Mouse (Mus musculus) liver, postnatal 0 days (tissue): Measurements from ENCODE around the gene Camta1. TPM values are rescaled to one million over a fixed set of nuclear protein-coding genes. Genes with fewer than 3 reads are reported as not detected.

Experiments
- ATAC-seq: fragments of 200-750 bp; cut with Nextera tagmentation; 2 replicates; pipeline ENCODE4 v1.8.0; 2017; ENCODE audit warnings: mild to moderate bottlenecking, moderate library complexity
- DNase-seq: peaks from one replicate; pipeline ENCODE4 v3.0.0-alpha.2; 2016
- H3K27ac ChIP-seq: fragments of 300-500 bp; sonication (generic); 2 replicates; pipeline ENCODE4 v1.5.1; 2014; ENCODE audit warnings: antibody characterized with exemption, moderate library complexity, mild to moderate bottlenecking, low read depth
- H3K27me3 ChIP-seq: fragments of 300-500 bp; sonication (generic); 2 replicates; pipeline ENCODE4 v1.6.1; 2014; ENCODE audit warnings: low read length, control low read depth, mixed read lengths; ENCODE audit not compliant: insufficient read depth
- H3K36me3 ChIP-seq: fragments of 300-500 bp; sonication (generic); replicated peaks from 2 replicates; pipeline ENCODE4 v1.6.1; 2014; ENCODE audit warnings: mild to moderate bottlenecking, control low read depth, low read length, moderate library complexity, mixed read lengths; ENCODE audit not compliant: insufficient read depth
- H3K4me1 ChIP-seq: fragments of 300-500 bp; sonication (generic); 2 replicates; pipeline ENCODE4 v1.6.1; 2014; ENCODE audit warnings: antibody characterized with exemption, mild to moderate bottlenecking, control low read depth; ENCODE audit not compliant: insufficient read depth
- H3K4me2 ChIP-seq: fragments of 300-500 bp; sonication (generic); 2 replicates; pipeline ENCODE4 v1.6.1; 2014; ENCODE audit warnings: low read depth, mild to moderate bottlenecking, low read length, moderate library complexity, mixed read lengths
- H3K4me3 ChIP-seq: fragments of 300-500 bp; sonication (generic); 2 replicates; pipeline ENCODE4 v1.5.1; 2014; ENCODE audit warnings: low read depth, low read length
- H3K9ac ChIP-seq: fragments of 300-500 bp; sonication (generic); replicated peaks from 2 replicates; pipeline ENCODE4 v1.6.1; 2014; ENCODE audit warnings: mild to moderate bottlenecking, moderate library complexity
- H3K9me3 ChIP-seq: fragments of 300-500 bp; sonication (generic); 2 replicates; pipeline ENCODE4 v1.6.1; 2016; ENCODE audit warnings: mild to moderate bottlenecking, control low read depth, low read length, mixed read lengths
- CTCF ChIP-seq: sonication (generic); IDR thresholded peaks from 2 replicates; pipeline ENCODE4 v1.5.1; 2016; ENCODE audit warnings: antibody characterized with exemption, low read depth
- EP300 ChIP-seq: IDR thresholded peaks from 2 replicates; pipeline ENCODE4 v1.6.1; 2016; ENCODE audit warnings: antibody characterized with exemption, low read depth, mild to moderate bottlenecking
- WGBS: fragments of 180-500 bp; shearing (Covaris S2); extraction: QIAGEN DNeasy Blood & Tissue Kit; methylation state at CpG from one replicate; pipeline ENCODE4 v1.1.7; 2014; ENCODE audit not compliant: insufficient replicate concordance; 5-methylcytosine and 5-hydroxymethylcytosine counted together
- polyA plus RNA-seq: library from polyadenylated mRNA; unstranded; fragments of >200 nt; fragmentation: Nextera tagmentation; extraction: Ambion mirVana; gene quantifications from 2 replicates; pipeline ENCODE4 v1.2.1, GENCODE M21; 2015

Gene Camta1
- polyA plus RNA-seq, 1 experiment from 2014 or later = 48.3 TPM

DNA sequence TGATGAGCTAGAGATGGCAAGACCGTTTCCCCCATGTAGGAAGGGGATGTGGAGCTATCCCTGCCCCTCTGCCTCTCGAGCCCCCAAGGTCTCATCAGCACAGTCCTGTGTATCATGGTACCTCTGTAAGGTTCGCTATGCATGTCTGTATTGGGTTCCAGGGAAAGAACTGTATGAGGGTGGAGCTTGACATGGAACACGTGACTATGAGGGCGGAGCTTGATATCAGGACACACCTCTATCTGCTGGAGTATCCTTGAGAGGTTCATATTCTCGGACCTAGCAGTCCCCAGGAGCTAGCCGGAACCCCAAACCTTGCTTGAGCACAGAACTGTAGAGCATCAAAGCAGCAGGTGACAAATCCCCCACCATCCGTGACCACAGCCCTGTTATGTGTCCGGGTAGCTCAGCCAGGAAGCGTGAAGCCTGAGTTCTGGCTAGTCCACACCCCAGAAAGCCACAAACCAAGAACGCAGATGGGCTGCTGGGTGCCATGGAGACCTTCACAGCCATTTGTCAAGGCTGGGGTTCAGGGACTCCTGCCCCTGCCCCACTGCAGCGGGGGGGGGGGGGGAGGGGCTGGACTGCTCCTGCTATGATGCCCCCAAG is 122.2 kb downstream of the Camta1 start:
- H3K27me3 ChIP-seq = no peaks in the 10 kb centered on the region
- no peak overlapping the region for H3K9ac ChIP-seq
- no peak overlapping the region for H3K4me3 ChIP-seq
- no peaks in the 10 kb centered on the region for H3K36me3 ChIP-seq
- no peak for TF ChIP-seq EP300
- TF ChIP-seq CTCF = no peak
- peaks cover 23% of the 10 kb centered on the region for H3K4me1 ChIP-seq
- no peaks in the 10 kb centered on the region for H3K9me3 ChIP-seq
- WGBS = 58% methylated on average over 11 of the region's 12 CpGs
- H3K4me2 ChIP-seq = no peak overlapping the region
- H3K27ac ChIP-seq = no peak overlapping the region
- ATAC-seq = peak; percentile 29
- DNase-seq = no peak

DNA sequence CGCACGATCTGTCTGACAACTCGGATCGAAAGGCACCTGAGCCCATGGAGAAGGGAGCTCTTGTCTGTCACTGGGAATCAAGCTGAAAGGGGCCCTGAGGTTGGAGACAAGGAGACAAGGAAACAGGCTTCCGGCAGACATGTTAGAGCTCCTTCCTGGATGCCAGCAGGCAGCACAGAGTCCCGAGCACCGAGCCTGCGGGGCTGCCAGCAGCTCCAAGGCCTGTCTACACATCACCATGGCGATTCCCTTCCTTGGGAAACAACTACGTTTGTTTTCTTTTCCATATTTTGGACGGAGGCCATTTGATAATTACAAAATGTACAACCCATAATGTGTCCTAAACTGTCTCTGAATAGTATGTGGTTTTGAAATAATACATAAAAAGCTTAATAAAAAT is 122.8 kb downstream of the Camta1 start:
- no peak for ATAC-seq
- no peak for TF ChIP-seq EP300
- TF ChIP-seq CTCF = no peak
- no peak overlapping the region for H3K27ac ChIP-seq
- no peak overlapping the region for H3K4me3 ChIP-seq
- DNase-seq = no peak
- no peaks in the 10 kb centered on the region for H3K9me3 ChIP-seq
- H3K4me1 ChIP-seq = peaks cover 23% of the 10 kb centered on the region
- H3K4me2 ChIP-seq = no peak overlapping the region
- H3K9ac ChIP-seq = no peak overlapping the region
- no peaks in the 10 kb centered on the region for H3K36me3 ChIP-seq
- 68% methylated on average over 11 of the region's 11 CpGs for WGBS
- no peaks in the 10 kb centered on the region for H3K27me3 ChIP-seq

DNA sequence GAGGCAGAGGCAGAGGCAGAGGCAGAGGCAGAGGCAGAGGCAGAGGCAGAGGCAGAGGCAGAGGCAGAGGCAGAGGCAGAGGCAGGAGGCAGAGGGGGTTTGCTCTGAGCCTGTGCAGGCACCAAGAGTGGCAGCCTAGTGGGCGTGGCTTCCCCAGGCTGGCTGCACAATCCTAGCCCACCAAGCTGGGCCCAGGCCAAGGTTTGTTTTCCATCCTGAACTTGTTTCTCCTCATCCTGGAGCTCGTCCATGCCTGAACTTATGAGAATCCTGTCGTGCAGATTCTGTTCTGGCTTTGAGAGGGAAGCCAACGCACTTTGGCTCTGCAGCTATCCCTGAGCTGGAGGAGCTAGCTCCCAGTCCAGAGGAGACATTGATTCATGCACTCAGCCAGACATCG is 123.4 kb downstream of the Camta1 start:
- H3K9me3 ChIP-seq = no peaks in the 10 kb centered on the region
- DNase-seq = no peak
- peaks cover 23% of the 10 kb centered on the region for H3K4me1 ChIP-seq
- no peak for ATAC-seq
- H3K4me2 ChIP-seq = no peak overlapping the region
- H3K4me3 ChIP-seq = no peak overlapping the region
- no peaks in the 10 kb centered on the region for H3K27me3 ChIP-seq
- no peak overlapping the region for H3K9ac ChIP-seq
- TF ChIP-seq CTCF = no peak
- TF ChIP-seq EP300 = no peak
- H3K36me3 ChIP-seq = no peaks in the 10 kb centered on the region
- no peak overlapping the region for H3K27ac ChIP-seq
- 75% methylated on average over 5 of the region's 5 CpGs for WGBS

DNA sequence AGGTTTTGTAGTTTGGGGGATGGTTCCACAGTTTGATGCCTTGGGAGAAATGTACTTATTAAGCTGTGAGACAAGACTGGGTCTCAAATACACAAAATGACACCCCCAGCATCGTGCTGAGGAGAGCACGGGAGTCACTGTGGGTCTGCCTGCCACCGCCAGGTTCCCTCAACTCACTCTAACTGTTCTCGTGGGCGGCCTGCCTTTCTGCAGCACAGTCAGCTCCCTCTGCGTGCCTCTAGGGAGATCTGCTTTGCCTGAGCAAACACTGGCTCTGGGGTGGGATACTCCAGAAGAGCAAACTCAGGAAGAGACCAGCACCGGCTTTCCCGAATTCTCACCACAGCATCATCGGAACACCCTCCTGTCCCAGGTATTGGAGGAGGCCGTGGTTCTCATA is 129.0 kb downstream of the Camta1 start:
- Histone ChIP-seq H3K36me3 (no peaks in the 10 kb centered on the region), H3K4me1 (peaks cover 18% of the 10 kb centered on the region), H3K4me3 (no peak overlapping the region), H3K27ac (no peak overlapping the region), H3K4me2 (no peak overlapping the region), H3K9ac (no peak overlapping the region), H3K9me3 (no peaks in the 10 kb centered on the region), H3K27me3 (no peaks in the 10 kb centered on the region)
- WGBS = 67% methylated on average over 10 of the region's 10 CpGs
- DNase-seq (no peak), ATAC-seq (no peak)
- no peak for TF ChIP-seq EP300
- TF ChIP-seq CTCF = no peak

DNA sequence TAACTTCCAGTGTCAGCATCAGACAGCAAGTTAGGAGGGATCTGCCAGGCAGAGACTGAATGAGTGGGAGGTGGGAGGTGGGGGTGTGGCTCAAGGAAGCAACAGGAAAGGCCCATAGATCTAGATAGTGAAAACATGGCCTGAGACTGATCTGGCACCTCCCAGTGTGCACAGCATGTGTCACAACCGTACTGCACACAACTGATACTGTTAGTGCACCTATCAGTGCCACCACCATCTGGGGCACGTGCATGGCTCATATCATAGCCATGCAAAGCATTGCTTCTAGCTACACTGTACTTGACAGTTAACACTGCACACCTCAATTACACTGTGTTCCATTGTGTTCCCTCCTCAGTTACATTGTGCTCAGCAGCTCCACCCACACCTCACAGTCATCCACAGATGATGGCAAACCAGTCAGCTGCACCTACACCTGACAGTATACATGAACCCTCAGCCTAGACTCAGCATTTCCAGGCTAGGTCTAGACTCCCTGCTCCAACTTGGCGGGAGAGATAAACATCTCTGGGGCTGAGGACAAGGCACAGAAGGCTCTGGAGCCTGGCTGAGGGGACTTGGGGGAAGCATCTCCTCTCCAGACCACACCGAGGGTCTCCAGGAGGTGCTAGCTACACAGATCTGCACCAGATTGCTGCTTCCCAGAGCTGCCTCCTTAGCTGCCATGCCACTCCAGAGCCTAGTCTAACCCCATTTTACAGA is 131.5 kb downstream of the Camta1 start:
- H3K36me3 ChIP-seq = no peaks in the 10 kb centered on the region
- peaks cover 39% of the 10 kb centered on the region for H3K4me1 ChIP-seq
- TF ChIP-seq CTCF (peak; percentile 38; the same call in 1 of the 2 replicates), EP300 (peak; percentile 99)
- peak overlapping the region; percentile 74 for H3K27ac ChIP-seq
- peak overlapping the region; percentile 45 for H3K4me2 ChIP-seq
- WGBS = 46% methylated on average over 4 of the region's 4 CpGs
- DNase-seq (peak; percentile 61), ATAC-seq (peak; percentile 93)
- H3K9ac ChIP-seq = peak overlapping the region; percentile 2; the same call in 1 of the 2 replicates
- no peaks in the 10 kb centered on the region for H3K9me3 ChIP-seq
- H3K4me3 ChIP-seq = no peak overlapping the region
- no peaks in the 10 kb centered on the region for H3K27me3 ChIP-seq

DNA sequence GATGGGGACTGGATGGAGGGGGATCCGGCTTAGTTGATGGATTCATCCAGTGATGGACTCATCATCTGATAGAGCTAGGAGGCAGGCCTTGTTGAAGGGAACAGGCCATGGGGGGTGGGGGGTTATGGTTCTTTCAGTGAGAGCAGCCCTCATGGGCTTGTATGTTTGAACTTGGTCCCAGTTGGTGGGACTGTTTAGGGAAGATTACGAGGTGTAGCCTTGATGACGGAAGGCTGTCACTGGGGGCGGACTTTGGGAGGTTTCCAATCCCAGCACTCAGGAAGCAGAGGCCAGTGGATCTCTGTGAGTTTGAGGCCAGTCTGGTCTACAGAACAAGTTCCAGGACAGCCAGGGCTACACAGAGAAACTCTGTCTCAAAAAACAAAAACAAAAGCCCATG is 132.6 kb downstream of the Camta1 start:
- Histone ChIP-seq H3K36me3 (no peaks in the 10 kb centered on the region), H3K27me3 (no peaks in the 10 kb centered on the region), H3K9me3 (no peaks in the 10 kb centered on the region), H3K4me1 (peaks cover 39% of the 10 kb centered on the region), H3K9ac (no peak overlapping the region), H3K4me2 (no peak overlapping the region), H3K27ac (peak overlapping the region; percentile 74), H3K4me3 (no peak overlapping the region)
- WGBS = 55% methylated on average over 4 of the region's 4 CpGs
- TF ChIP-seq CTCF = no peak
- 0 out of 2 replicates have a peak, but pooled peaks have one; percentile 36 for TF ChIP-seq EP300
- ATAC-seq (no peak), DNase-seq (peak; percentile 38)
